Mouse (Mus musculus) megakaryocyte, embryonic 14.5 days (primary cell): ENCODE measurements around the gene Bag5.

Experiments used
- FLI1 ChIP-seq: IDR thresholded peaks from 2 replicates; pipeline ENCODE4 v1.6.1; 2012; ENCODE audit warnings: low read length, inconsistent platforms, mixed read lengths
- GATA1 ChIP-seq: IDR thresholded peaks from 3 replicates; pipeline ENCODE4 v1.6.1; 2012; ENCODE audit warnings: mixed read lengths, low read length, inconsistent platforms, borderline replicate concordance

DNA sequence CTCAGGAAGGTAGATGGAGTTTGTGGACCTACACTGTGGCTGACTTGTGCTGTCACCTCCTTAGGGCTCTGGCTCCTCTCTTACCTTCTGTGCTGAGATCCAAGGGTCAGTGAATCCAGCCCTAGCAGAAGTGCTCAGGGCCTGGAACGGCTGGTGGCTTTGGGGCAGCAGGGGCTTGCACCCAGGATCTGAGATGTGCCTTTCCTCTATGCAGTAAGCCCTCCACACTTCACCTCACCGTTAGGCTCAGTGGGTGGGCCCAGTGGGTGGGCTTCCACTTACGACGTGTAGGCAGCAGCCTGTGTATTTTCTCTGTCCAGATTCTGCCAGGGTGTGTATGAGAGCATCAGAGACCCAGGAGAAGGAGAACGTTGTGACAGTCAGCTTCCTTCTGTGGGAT, 19.9 kb upstream of the Bag5 start:
- TF ChIP-seq GATA1 (no peak), FLI1 (no peak)
